Mouse (Mus musculus) lung, postnatal 36 days (tissue): ENCODE measurements around the gene Klhdc2.

Source experiments
- DNase-seq: peaks from one replicate; pipeline ENCODE4 v3.0.0; 2022; ENCODE audit warnings: mixed read lengths

Klhdc2 gene

GRCm38 (mm10) chr12:69296511-69297410 lies at the start of gene Klhdc2:
Gene Klhdc2 (plus strand): TSS chr12:69296681.
- DNase-seq, result peak; percentile 88

- DNase-seq, result no peak
Observed at GRCm38 (mm10) chr12:69249766-69250165, 46.7 kb upstream of the Klhdc2 start.

- no peak for DNase-seq
Observed at GRCm38 (mm10) chr12:69250756-69251155, 45.7 kb upstream of the Klhdc2 start.

- DNase-seq, result no peak
Observed at GRCm38 (mm10) chr12:69253806-69254205, 42.7 kb upstream of the Klhdc2 start.

GRCm38 (mm10) chr12:69257836-69258235 lies 38.6 kb upstream of the Klhdc2 start:
- DNase-seq, result peak; percentile 24

- DNase-seq, result no peak
Observed at GRCm38 (mm10) chr12:69262251-69262650, 34.2 kb upstream of the Klhdc2 start.

GRCm38 (mm10) chr12:69265031-69265430 lies 31.4 kb upstream of the Klhdc2 start:
- no peak for DNase-seq

- DNase-seq, result no peak
Observed at GRCm38 (mm10) chr12:69267956-69268632, 28.4 kb upstream of the Klhdc2 start.

- no peak for DNase-seq
Observed at GRCm38 (mm10) chr12:69268956-69269355, 27.5 kb upstream of the Klhdc2 start.

GRCm38 (mm10) chr12:69279931-69280469 lies 16.5 kb upstream of the Klhdc2 start:
- no peak for DNase-seq

GRCm38 (mm10) chr12:69280915-69281314 lies 15.6 kb upstream of the Klhdc2 start:
- DNase-seq, result no peak

- no peak for DNase-seq
Observed at GRCm38 (mm10) chr12:69283146-69283545, 13.3 kb upstream of the Klhdc2 start.

GRCm38 (mm10) chr12:69287535-69287934 lies 8.9 kb upstream of the Klhdc2 start:
- DNase-seq, result no peak

GRCm38 (mm10) chr12:69288699-69289098 lies 7.8 kb upstream of the Klhdc2 start:
- no peak for DNase-seq

- no peak for DNase-seq
Observed at GRCm38 (mm10) chr12:69292401-69292800, 4.1 kb upstream of the Klhdc2 start.

- DNase-seq, result no peak
Observed at GRCm38 (mm10) chr12:69293815-69294214, 2.7 kb upstream of the Klhdc2 start.

- no peak for DNase-seq
Observed at GRCm38 (mm10) chr12:69294936-69295335, 1.5 kb upstream of the Klhdc2 start.

GRCm38 (mm10) chr12:69295651-69296050 lies 830 bp upstream of the Klhdc2 start:
- no peak for DNase-seq

GRCm38 (mm10) chr12:69297411-69298150 lies 1.1 kb downstream of the Klhdc2 start:
- DNase-seq, result no peak

- DNase-seq, result no peak
Observed at GRCm38 (mm10) chr12:69298281-69298680, 1.8 kb downstream of the Klhdc2 start.

- peak; percentile 78 for DNase-seq
Observed at GRCm38 (mm10) chr12:69299231-69299630, 2.8 kb downstream of the Klhdc2 start.

GRCm38 (mm10) chr12:69299831-69300230 lies 3.4 kb downstream of the Klhdc2 start:
- no peak for DNase-seq

GRCm38 (mm10) chr12:69300391-69300790 lies 3.9 kb downstream of the Klhdc2 start:
- DNase-seq, result no peak
